Mouse (Mus musculus) forebrain, embryonic 12.5 days (tissue): ENCODE data around the gene Fndc4. TPM values are rescaled to one million over a fixed set of nuclear protein-coding genes. Genes with fewer than 3 reads are reported as not detected.
A peak's percentile ranks its signal among the peaks of the same experiment; 100 is the strongest.

Source experiments
- ATAC-seq: fragments of 200-750 bp; cut with Nextera tagmentation; 2 replicates; pipeline ENCODE4 v1.8.0; 2017; ENCODE audit warnings: moderate TSS enrichment; ENCODE audit not compliant: low FRiP score
- H3K27ac ChIP-seq: fragments of 300-500 bp; sonication (generic); 2 replicates; pipeline ENCODE4 v1.5.1; 2016; ENCODE audit warnings: mild to moderate bottlenecking
- H3K27me3 ChIP-seq: fragments of 300-500 bp; sonication (generic); 2 replicates; pipeline ENCODE4 v1.6.1; 2016; ENCODE audit warnings: mild to moderate bottlenecking
- H3K36me3 ChIP-seq: fragments of 300-500 bp; sonication (generic); replicated peaks from 2 replicates; pipeline ENCODE4 v1.6.1; 2016; ENCODE audit warnings: mild to moderate bottlenecking
- H3K4me1 ChIP-seq: fragments of 300-500 bp; sonication (generic); 2 replicates; pipeline ENCODE4 v1.6.1; 2016
- H3K4me2 ChIP-seq: fragments of 300-500 bp; sonication (generic); 2 replicates; pipeline ENCODE4 v1.6.1; 2016; ENCODE audit warnings: mild to moderate bottlenecking, moderate library complexity
- H3K4me3 ChIP-seq: fragments of 300-500 bp; sonication (generic); replicated peaks from 2 replicates; pipeline ENCODE4 v1.5.1; 2016; ENCODE audit warnings: mild to moderate bottlenecking
- H3K9ac ChIP-seq: fragments of 300-500 bp; sonication (generic); 2 replicates; pipeline ENCODE4 v1.6.1; 2016; ENCODE audit warnings: mild to moderate bottlenecking
- H3K9me3 ChIP-seq: fragments of 300-500 bp; sonication (generic); 2 replicates; pipeline ENCODE4 v1.6.1; 2016
- WGBS: fragments of 180-500 bp; shearing (Covaris S2); methylation state at CpG from one replicate; pipeline ENCODE4 v1.1.7; 2016; 5-methylcytosine and 5-hydroxymethylcytosine counted together
- polyA plus RNA-seq: library from polyadenylated mRNA; unstranded; fragments of >200 nt; fragmentation: Nextera tagmentation; extraction: Ambion mirVana; gene quantifications from 2 replicates; pipeline ENCODE4 v1.2.1, GENCODE M21; 2016

Fndc4 gene
- polyA plus RNA-seq, 1 experiment from 2014 or later = 62.2 TPM

GRCm38 (mm10) chr5:31254901-31255300 is 41.0 kb downstream of the Fndc4 start:
- H3K27ac ChIP-seq = no peak overlapping the region
- WGBS = 88% methylated on average over 8 of the region's 8 CpGs
- H3K4me1 ChIP-seq = peaks cover 11% of the 10 kb centered on the region
- peaks cover 11% of the 10 kb centered on the region for H3K27me3 ChIP-seq
- no peaks in the 10 kb centered on the region for H3K9me3 ChIP-seq
- H3K9ac ChIP-seq = no peak overlapping the region
- H3K36me3 ChIP-seq = peaks cover 68% of the 10 kb centered on the region
- no peak for ATAC-seq
- no peak overlapping the region for H3K4me2 ChIP-seq
- H3K4me3 ChIP-seq = no peak overlapping the region

DNA sequence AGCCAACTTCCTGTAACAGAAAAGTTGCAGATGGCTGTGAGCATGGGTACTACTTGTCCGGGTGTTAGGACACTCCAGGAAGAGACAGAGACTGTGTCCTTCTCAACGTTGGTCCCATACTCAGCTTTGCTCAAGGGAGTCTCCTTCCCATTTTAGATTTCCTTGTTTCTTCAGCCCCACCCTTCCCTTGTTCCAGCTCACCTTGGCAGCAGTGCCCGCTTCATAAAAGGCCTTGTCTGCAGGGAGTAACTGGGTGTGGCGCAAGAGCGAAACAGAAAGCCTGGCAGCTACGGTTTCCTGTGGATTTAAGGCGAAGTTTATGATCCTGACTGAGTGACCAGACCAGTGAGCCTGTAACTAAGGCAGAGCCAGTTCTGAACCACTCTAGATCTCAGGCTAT is 41.4 kb downstream of the Fndc4 start:
- no peak overlapping the region for H3K27ac ChIP-seq
- ATAC-seq = no peak
- H3K27me3 ChIP-seq = peaks cover 11% of the 10 kb centered on the region
- peaks cover 69% of the 10 kb centered on the region for H3K36me3 ChIP-seq
- no peaks in the 10 kb centered on the region for H3K9me3 ChIP-seq
- H3K4me3 ChIP-seq = no peak overlapping the region
- H3K4me1 ChIP-seq = peaks cover 11% of the 10 kb centered on the region
- WGBS = 91% methylated on average over 7 of the region's 7 CpGs
- no peak overlapping the region for H3K9ac ChIP-seq
- no peak overlapping the region for H3K4me2 ChIP-seq

DNA sequence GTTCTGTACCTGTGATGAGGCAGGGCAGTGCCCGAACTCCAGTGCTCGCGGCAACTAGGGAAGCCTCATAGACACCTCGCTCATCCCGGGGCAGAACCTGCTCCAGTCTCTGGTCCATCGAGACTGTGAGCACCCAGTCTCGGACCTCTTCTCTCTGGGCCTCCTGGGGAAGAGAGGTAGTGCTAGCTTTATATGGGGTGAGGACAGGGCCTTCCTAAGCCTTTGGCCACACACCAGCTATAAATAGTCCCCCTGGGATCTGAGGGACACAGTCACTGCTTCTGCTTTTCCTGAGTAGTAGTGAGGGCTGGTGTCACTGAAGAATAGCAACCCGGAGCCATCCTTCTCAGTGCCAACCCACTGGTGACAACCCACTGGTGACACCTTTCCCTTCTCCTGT is 42.1 kb downstream of the Fndc4 start:
- H3K27ac ChIP-seq = no peak overlapping the region
- ATAC-seq = no peak
- H3K4me3 ChIP-seq = no peak overlapping the region
- H3K36me3 ChIP-seq = peaks cover 75% of the 10 kb centered on the region
- WGBS = 97% methylated on average over 8 of the region's 8 CpGs
- H3K4me1 ChIP-seq = peaks cover 11% of the 10 kb centered on the region
- no peak overlapping the region for H3K4me2 ChIP-seq
- no peak overlapping the region for H3K9ac ChIP-seq
- peaks cover 11% of the 10 kb centered on the region for H3K27me3 ChIP-seq
- no peaks in the 10 kb centered on the region for H3K9me3 ChIP-seq

DNA sequence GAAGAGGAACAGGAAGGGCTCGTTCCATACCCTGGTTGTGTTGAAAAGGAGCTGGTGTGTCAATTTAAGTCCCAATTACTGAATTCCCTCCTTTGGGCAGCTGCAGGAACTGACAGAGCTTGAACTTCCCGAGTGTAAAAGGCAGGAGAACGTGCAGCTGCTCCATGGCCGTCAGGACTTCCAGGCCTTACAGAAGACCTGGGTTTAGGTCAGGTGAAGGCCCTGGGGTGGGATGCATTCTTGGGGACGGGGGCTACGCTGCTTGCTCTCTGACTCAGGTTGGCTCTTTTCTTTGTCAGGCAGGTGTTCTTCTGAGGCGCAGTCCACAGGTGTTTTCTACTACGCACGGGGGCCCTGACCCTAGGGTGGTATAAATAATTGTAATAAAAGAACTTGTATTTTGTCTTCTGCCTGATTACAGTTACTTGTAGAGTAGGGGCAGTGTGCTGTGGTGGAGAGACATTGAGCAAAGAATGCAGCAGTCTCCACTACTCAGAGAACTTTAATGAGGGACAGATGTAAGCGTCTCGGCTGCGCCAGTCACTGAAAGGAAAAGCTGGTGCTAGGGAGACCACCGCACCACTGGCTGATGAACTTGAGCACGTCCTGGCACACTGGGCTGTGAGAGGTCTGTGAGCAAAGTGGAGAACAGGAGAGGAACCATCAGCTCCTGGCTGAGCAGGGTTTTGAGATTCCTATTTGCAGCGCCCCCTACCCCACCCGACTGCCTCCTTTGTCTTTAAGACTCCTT is 42.9 kb downstream of the Fndc4 start:
- Histone ChIP-seq H3K4me1 (peaks cover 11% of the 10 kb centered on the region), H3K4me2 (no peak overlapping the region), H3K36me3 (peaks cover 80% of the 10 kb centered on the region), H3K27me3 (peaks cover 11% of the 10 kb centered on the region), H3K27ac (no peak overlapping the region), H3K4me3 (no peak overlapping the region), H3K9ac (no peak overlapping the region), H3K9me3 (no peaks in the 10 kb centered on the region)
- ATAC-seq = no peak
- WGBS = 79% methylated on average over 16 of the region's 16 CpGs

- peak overlapping the region; percentile 27; the same call in 1 of the 2 replicates for H3K4me3 ChIP-seq
These were observed 43.7 kb downstream of the Fndc4 start for GRCm38 (mm10) chr5:31252151-31252550.

DNA sequence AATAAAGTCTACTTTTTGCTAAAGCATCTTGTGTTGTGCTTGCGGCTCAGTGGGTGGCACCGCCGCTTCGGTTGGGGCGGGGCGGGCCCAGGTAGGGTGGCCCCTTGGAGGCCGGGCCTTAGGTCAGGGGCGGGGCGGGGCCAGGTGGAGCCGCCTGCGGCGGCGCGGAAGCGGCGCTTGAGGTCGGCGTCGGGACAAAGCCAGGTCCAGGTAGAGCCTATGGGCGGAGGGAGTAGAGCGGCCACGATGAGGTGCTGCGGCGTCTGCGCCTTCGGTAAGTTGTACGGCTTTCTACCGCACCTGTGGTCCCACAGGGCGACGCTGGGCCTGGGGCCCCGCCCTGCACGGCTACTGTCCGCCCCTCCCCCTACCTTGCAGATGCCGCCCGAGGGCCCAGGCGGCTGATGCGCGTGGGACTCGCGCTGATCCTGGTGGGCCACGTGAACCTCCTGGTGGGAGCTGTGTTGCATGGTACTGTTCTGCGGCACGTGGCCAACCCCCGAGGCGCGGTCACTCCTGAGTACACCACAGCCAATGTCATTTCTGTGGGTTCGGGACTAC is 44.3 kb downstream of the Fndc4 start, which contains the start of gene Krtcap3:
TSS of gene Krtcap3 (plus strand) at position 151 of the 561 bp plus-strand sequence.
- H3K27ac ChIP-seq = 0 out of 2 replicates have a peak within 1 kb of the TSS, but pooled peaks have one; percentile 8
- peaks cover 11% of the 10 kb centered on the region for H3K4me1 ChIP-seq
- peaks cover 11% of the 10 kb centered on the region for H3K27me3 ChIP-seq
- peaks cover 91% of the 10 kb centered on the region for H3K36me3 ChIP-seq
- H3K9me3 ChIP-seq = no peaks in the 10 kb centered on the region
- H3K4me3 ChIP-seq = peak within 1 kb of the TSS; percentile 27
- H3K9ac ChIP-seq = peak within 1 kb of the TSS; percentile 42
- peak; percentile 59 for ATAC-seq
- peak within 1 kb of the TSS; percentile 48 for H3K4me2 ChIP-seq
- WGBS = 5% methylated on average over 47 of the region's 47 CpGs

More at GRCm38 (mm10) chr5:31252151-31252550, 43.7 kb downstream of the Fndc4 start:
- WGBS = 44% methylated on average over 10 of the region's 10 CpGs
- H3K27ac ChIP-seq = no peak overlapping the region
- peaks cover 11% of the 10 kb centered on the region for H3K27me3 ChIP-seq
- peak overlapping the region; percentile 48 for H3K4me2 ChIP-seq
- peak overlapping the region; percentile 42; the same call in 1 of the 2 replicates for H3K9ac ChIP-seq
- H3K9me3 ChIP-seq = no peaks in the 10 kb centered on the region
- H3K4me1 ChIP-seq = peaks cover 11% of the 10 kb centered on the region
- H3K36me3 ChIP-seq = peaks cover 86% of the 10 kb centered on the region
- ATAC-seq = no peak

- H3K4me2 ChIP-seq = no peak overlapping the region
- H3K4me3 ChIP-seq = no peak overlapping the region
- peaks cover 11% of the 10 kb centered on the region for H3K4me1 ChIP-seq
- 0 out of 2 replicates have a peak overlapping the region, but pooled peaks have one; percentile 42 for H3K9ac ChIP-seq
- 70% methylated on average over 4 of the region's 4 CpGs for WGBS
- peaks cover 96% of the 10 kb centered on the region for H3K36me3 ChIP-seq
- H3K27me3 ChIP-seq = peaks cover 11% of the 10 kb centered on the region
- no peaks in the 10 kb centered on the region for H3K9me3 ChIP-seq
- ATAC-seq = no peak
- 0 out of 2 replicates have a peak overlapping the region, but pooled peaks have one; percentile 8 for H3K27ac ChIP-seq
These were observed 45.2 kb downstream of the Fndc4 start for GRCm38 (mm10) chr5:31250716-31251115.

Other genes starting within 250 kb of the Fndc4 start
- gene Atraid, start 247.8 kb downstream of the Fndc4 start, polyA plus RNA-seq = 96.6 and 100 TPM in 2 replicates
- gene Slc5a6, start 247.2 kb downstream of the Fndc4 start, polyA plus RNA-seq = 11.1 and 12.1 TPM in 2 replicates
- 45.4 and 54.1 TPM in 2 replicates for gene Cad, start 241.3 kb downstream of the Fndc4 start, polyA plus RNA-seq
- gene Dnajc5g, start 189.8 kb downstream of the Fndc4 start, polyA plus RNA-seq = not detected in 2 replicates
- 2.3 and 2.9 TPM in 2 replicates for gene Slc30a3, start 187.8 kb downstream of the Fndc4 start, polyA plus RNA-seq
- gene Trim54, start 179.4 kb downstream of the Fndc4 start, polyA plus RNA-seq = not detected in 2 replicates
- not detected in 2 replicates for gene Ucn, start 157.3 kb downstream of the Fndc4 start, polyA plus RNA-seq
- 47.0 and 47.2 TPM in 2 replicates for gene Mpv17, start 141.8 kb downstream of the Fndc4 start, polyA plus RNA-seq
- 1.7 and 2.1 TPM in 2 replicates for gene Gm29609, start 116.2 kb downstream of the Fndc4 start, polyA plus RNA-seq
- 102 and 110 TPM in 2 replicates for gene Gtf3c2, start 115.9 kb downstream of the Fndc4 start, polyA plus RNA-seq
- 138 and 141 TPM in 2 replicates for gene Snx17, start 102.9 kb downstream of the Fndc4 start, polyA plus RNA-seq
- gene Eif2b4, start 102.7 kb downstream of the Fndc4 start, polyA plus RNA-seq = 65.0 and 72.0 TPM in 2 replicates
- 14.3 and 17.7 TPM in 2 replicates for gene Zfp513, start 93.8 kb downstream of the Fndc4 start, polyA plus RNA-seq
- 169 TPM in 2 replicates for gene Ppm1g, start 75.4 kb downstream of the Fndc4 start, polyA plus RNA-seq
- gene Nrbp1, start 55.2 kb downstream of the Fndc4 start, polyA plus RNA-seq = 137 and 139 TPM in 2 replicates
- 0.54 and 0.89 TPM in 2 replicates for gene Gm9970, start 54.8 kb downstream of the Fndc4 start, polyA plus RNA-seq
- gene Krtcap3, start 44.4 kb downstream of the Fndc4 start, polyA plus RNA-seq = 4.7 and 6.7 TPM in 2 replicates
- 46.1 and 47.8 TPM in 2 replicates for gene Ift172, start 5.0 kb downstream of the Fndc4 start, polyA plus RNA-seq
- gene Gckr, start 1.4 kb upstream of the Fndc4 start, polyA plus RNA-seq = 0.24 TPM in 1 of 2 replicates, not detected in the other
- gene Zfp512, start 156.4 kb upstream of the Fndc4 start, polyA plus RNA-seq = 93.9 and 100 TPM in 2 replicates
- not detected in 2 replicates for gene 4930548H24Rik, start 189.7 kb upstream of the Fndc4 start, polyA plus RNA-seq
- 78.7 and 79.3 TPM in 2 replicates for gene Gpn1, start 198.7 kb upstream of the Fndc4 start, polyA plus RNA-seq
- gene Slc4a1ap, start 230.9 kb upstream of the Fndc4 start, polyA plus RNA-seq = 33.6 and 34.0 TPM in 2 replicates
- gene Supt7l, start 231.7 kb upstream of the Fndc4 start, polyA plus RNA-seq = 29.8 and 30.1 TPM in 2 replicates